Mouse (Mus musculus): ENCODE measurements around the gene Nap1l1.
"Not testable (repeated sequence)": the region's sequence is repeated elsewhere in the genome, so short reads cannot be mapped to it uniquely, and the experiment has no call there.

The Nap1l1 gene

GRCm38 (mm10) chr10:111472686-111473510 is at the start of gene Nap1l1:
Gene Nap1l1 (plus strand): TSS chr10:111473223.
- in situ Hi-C loops (cut with MboI, MseI) = no loop called here

GRCm38 (mm10) chr10:111426491-111426890 is 46.5 kb upstream of the Nap1l1 start:
- in situ Hi-C loops (cut with MboI, MseI) = loop anchor here (5.0 kb wide), 1 partner anchor 41 kb away; no protein-coding TSS in a partner anchor

GRCm38 (mm10) chr10:111433502-111433901 is 39.5 kb upstream of the Nap1l1 start:
- in situ Hi-C loops (cut with MboI, MseI) = no loop called here

GRCm38 (mm10) chr10:111441034-111441440 is 32.0 kb upstream of the Nap1l1 start:
- in situ Hi-C loops (cut with MboI, MseI) = no loop called here

DNA sequence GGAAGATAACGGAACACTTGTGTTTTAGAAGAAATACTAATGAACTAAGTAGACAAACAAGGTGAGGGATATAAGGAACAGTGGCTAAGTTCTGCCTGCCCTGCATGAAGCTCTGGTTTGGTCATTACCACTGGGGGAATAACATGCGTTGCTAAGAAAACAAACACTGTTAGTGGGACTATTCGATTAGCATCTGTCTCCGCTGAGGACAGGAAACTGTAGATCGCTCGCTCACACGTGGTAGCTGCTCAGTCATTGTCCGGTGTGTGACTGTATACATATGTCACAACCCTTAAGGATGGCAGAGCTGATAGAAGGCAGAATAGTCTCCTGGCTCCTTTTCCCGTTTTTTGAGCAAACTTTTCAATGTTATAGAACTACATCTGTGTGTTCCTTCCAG is 28.8 kb upstream of the Nap1l1 start:
- in situ Hi-C loops (cut with MboI, MseI) = no loop called here

DNA sequence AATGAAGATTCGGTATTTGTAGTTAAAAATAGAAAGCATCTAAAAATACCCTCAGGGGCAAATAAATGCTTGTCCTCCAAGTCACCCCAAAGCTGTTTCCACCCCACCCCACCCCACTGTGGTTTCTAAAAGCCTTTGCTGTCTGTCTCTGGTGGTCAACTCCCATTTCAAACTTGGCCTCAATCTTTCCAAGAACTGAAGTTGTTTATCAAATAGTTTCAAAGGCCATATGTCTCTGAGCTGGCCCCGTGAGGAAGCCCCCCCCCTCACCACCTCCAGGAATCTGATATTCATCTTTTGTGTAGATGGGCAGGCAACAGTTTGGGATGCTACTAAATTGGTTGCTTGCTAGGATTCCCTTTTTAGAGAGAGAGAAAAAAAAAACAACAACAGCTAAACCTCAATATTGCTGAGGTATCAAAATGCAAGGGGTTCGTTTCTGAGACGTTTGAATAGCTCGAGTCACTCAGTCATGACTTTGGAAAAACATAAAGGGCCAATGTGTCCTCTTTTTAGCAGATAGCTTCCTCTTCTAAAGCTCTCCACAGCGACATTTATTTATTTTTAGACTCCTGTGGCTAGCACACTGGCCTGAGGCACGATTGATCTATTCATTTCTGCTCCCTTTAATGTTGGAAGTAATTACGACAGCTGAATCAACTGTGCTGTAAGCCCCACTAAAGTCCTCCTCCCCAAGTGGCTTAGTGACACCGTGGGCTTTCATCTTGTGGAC is 26.9 kb upstream of the Nap1l1 start:
- in situ Hi-C loops (cut with MboI, MseI) = no loop called here

GRCm38 (mm10) chr10:111446672-111447008 is 26.4 kb upstream of the Nap1l1 start:
- in situ Hi-C loops (cut with MboI, MseI) = not testable (repeated sequence)

DNA sequence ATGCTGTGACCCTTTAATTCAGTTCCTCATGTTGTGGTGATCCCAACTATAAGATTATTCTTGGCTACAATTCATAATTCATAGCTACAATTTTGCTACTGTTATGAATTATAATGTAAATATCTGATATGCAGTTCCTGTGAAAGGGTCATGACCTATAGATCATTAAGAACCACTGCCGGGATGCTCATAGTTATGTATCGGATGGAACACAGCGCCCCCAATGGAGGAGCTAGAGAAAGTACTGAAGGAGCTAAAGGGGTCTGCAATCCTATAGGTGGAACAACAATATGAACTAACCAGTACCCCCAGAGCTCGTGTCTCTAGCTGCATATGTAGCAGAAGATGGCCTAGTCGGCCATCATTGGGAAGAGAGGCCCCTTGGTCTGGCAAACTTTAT is 23.4 kb upstream of the Nap1l1 start:
- in situ Hi-C loops (cut with MboI, MseI) = not testable (repeated sequence)

DNA sequence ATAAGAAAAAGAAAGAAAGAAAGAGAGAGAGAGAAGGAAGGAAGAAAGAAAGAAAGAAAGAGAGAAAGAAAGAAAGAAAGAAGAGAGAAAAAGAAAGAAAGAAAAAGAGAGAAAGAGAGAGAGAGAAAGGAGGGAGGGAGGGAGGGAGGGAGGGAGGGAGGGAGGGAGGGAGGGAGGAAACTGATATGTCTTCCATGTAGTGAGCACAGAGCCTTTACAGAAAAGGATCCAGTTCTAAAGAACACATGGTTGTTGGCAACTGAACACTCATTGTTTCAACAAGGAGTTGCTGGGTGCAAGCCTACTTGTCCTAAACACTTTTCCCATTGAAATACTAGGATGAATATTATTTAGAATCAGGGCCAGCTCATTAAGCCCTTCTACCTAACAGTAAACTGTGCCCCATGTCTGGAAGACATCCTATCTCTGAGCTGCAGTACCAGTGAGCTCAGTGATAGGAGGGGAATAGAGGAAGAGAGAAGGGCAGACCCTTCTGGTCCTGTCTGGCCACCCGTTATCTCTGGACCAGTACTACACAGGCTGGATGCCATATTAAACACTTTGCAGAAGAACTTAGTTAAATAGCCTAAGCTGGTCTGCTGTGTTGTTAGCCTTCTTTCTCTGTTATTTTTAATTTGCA is 21.2 kb upstream of the Nap1l1 start:
- in situ Hi-C loops (cut with MboI, MseI) = no loop called here

DNA sequence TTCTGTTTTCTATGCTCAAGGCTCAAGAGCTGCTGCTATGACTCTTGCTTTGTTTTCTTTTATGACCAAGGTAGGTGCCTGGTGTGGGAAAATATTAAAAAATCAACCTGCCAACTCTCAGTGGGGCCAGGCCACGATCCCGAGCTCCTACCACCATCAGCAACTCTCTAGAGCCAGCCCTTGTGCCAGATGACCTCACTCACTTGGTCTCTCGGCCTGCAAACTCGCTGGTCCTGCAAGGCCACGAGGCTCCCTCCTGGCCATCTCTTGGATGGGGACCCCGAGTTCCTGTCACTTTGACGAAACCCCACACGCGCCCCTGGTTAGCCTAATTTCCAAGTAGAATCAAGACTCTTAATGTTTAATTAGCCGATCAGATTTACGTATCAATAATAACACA is 20.6 kb upstream of the Nap1l1 start:
- in situ Hi-C loops (cut with MboI, MseI) = no loop called here

DNA sequence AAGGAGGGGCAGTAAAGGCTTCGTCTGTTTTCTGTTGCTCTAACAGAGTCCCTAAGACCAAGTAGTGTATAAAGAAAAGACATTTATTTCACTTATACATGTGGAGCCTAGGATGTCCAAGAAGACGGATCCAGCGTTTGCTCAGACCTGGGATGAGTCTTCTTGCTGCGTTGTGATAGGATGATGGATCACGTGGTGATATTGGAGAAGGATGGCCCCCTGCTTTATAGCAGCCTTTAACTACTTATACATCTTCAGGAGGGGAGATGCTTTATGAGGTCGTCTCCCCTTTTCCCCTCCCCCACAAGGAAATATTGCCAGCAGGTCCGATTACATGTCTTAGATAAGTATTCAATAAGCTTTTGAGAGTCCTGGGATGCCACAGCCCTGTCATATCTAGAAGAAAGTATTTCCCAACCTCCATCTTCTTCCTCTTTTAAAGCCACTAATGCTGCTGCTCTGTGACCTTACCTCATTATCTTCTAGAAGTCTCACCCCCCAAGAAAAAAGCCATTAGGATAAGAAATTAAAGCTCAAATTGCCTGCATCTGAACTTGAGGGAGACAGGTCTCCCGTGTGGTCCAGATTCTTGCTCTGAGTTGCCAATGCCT is 18.2 kb upstream of the Nap1l1 start:
- in situ Hi-C loops (cut with MboI, MseI) = no loop called here

GRCm38 (mm10) chr10:111458088-111458487 is 14.9 kb upstream of the Nap1l1 start:
- in situ Hi-C loops (cut with MboI, MseI) = no loop called here

DNA sequence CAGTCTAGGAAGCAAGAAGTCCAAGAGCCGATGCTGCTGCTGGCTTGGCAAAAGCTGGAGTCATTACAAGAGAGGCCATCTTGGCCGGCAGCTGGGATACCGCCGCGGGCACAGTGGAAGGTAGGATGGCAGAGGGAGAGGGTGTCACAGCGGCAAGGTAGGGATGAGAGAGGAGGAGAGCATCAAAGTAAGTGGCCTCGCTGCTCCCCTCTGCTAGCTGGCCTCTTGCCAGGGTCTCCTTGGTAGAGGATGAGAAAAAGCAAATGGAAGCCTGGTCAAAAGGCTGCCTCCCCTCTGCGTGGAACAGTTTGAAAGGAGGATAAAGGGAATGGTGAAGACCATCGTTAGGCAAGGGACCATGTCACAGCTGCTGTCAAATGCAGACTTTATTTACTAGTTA is 14.0 kb upstream of the Nap1l1 start:
- in situ Hi-C loops (cut with MboI, MseI) = no loop called here

- in situ Hi-C loops (cut with MboI, MseI) = no loop called here
Measured at GRCm38 (mm10) chr10:111459874-111460273, 13.1 kb upstream of the Nap1l1 start.

DNA sequence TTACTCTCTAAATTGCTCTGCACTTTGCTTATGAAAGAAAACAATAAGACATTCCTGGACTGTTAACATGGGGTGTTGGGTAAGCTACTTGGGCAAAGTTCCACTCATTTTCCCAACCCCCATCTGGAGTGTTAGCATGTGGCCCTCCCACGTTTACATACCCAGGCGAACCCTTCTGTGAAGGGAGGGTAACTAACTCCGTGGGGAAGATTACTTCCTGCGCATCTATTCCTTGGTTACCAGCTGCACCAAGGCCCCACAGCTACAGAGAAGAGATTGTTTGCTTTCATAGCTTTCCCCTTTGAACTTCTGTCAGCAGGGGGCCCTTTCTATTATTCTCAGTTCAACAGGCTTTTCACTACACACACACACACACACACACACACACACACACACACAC is 12.6 kb upstream of the Nap1l1 start:
- in situ Hi-C loops (cut with MboI, MseI) = no loop called here

DNA sequence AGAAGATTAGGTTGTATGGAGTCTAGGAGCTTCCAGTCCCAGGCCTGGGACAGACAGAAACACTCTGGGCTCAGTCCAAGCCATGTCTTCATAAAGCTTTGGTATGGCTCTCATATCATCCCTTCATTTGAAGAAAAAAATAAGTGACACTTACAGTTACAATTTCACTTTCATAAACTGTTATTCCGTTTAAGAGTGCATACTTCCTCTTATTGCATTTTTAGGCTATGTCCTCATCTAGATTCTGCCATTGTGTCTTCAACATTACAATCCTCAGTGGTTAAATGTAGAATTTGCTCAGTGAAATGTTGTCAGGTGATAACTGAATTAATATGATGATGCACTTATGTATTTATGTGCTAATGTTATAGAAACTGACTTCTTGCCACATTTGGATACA is 8.2 kb upstream of the Nap1l1 start:
- in situ Hi-C loops (cut with MboI, MseI) = loop anchor here (5.0 kb wide), 1 partner anchor 38 kb away; no protein-coding TSS in a partner anchor

DNA sequence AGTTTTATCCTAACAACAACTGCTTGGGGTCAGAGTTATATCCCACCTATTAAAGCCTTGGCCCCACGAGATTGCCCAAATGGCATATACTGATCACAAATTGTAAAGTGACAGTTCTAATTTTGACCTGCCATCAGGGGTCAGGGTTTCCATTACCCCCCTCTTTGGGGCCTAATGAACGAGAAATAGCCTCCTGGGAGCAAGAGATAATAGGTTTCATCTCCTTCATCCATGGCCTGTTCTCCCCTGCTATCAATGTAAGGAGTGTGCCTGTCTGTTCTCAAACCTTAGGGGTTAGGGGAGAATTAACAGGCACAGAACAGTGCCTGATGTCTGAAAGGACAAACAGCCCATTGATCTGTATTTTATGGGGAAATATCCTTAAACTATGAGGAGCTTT is 7.6 kb upstream of the Nap1l1 start:
- in situ Hi-C loops (cut with MboI, MseI) = loop anchor here (5.0 kb wide), 1 partner anchor 38 kb away; no protein-coding TSS in a partner anchor

DNA sequence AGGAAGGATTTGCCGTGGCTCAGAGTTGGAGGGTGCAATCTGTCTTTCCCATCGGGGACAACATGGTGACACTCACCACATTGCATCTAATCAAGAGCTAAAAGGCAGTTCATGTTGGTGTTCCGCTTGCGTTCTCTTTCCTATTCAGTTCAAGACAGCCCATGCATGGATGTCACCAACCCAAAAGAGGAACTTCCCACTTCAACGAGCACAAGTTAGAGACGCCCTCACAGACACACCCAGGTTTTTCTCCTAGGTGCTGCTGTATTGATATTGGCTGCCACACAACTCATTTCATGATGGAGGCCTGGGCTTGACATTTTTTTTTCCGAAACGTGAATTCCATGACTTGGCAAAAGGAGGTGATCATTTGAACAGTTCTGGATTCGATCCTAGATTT is 1.9 kb upstream of the Nap1l1 start:
- in situ Hi-C loops (cut with MboI, MseI) = no loop called here

DNA sequence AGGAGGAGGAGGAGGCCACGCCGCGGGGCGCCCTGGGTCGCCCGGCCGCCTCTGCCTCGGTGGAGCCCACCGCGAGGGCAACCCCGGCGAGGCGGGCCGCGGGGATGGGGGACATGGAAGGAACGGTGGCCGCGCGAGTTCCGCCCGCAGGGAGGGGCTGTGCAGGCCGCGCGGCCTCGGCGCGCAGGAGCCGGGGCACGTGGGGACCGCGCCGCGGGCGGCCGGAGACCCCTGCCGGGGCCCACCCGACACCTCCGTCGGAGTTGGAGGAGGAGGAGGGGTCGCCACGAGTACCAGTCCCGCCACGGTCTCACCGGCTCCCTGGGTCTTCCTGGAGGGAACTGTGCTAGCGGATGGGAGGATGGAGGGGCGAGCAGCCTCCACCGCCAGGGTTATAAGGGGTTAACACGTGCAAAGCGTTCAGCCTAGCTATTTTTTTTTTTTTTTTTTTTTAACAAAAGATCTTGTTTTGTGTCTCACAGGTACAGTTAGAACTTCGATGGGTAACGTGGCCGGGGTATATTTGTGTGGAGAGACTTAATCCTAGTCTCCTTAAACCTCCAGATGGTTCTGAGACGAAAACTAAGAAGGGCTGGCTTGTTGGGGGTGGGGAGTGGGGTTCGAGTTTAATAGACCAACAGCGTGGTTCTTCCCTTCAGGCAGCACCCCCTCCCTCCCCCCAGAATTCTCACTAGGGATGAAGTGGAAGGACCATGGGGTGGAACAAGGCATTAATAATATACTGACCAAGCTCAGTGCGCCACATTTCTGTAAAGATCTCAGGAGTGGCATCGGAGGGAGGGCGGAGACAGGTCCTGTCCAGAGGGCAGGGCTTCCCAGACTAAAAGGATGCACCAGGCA is 718 bp downstream of the Nap1l1 start:
- in situ Hi-C loops (cut with MboI, MseI) = no loop called here

DNA sequence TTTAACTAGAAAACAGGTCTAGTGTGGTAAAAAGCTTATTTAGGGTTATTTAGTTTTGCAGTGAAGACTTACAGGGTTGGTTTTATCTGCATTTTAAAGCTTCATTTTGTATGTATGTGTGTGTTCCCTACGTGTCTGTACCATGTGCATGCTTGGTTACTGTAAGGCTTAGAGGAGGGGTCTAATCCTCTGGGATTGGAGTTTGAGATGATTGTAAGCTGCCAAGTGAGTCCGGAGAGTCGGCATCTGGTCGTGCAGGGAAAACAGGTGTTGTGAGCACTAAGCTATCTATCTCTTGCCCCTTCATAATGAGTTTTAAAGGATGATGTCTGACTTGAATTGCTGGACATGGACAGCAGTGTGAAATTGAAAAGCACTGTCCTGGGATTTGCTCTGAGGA is 3.3 kb downstream of the Nap1l1 start:
- in situ Hi-C loops (cut with MboI, MseI) = no loop called here

- in situ Hi-C loops (cut with MboI, MseI) = no loop called here
Measured at GRCm38 (mm10) chr10:111476989-111477510, 4.0 kb downstream of the Nap1l1 start.
